Mouse (Mus musculus) myocyte (in vitro differentiated cells): Measurements from ENCODE around the gene Lcat.

Experiments
- E2F4 ChIP-seq: IDR thresholded peaks from one replicate; pipeline ENCODE4 v1.6.1; 2011; ENCODE audit warnings: mild to moderate bottlenecking, control low read depth, moderate library complexity; ENCODE audit not compliant: insufficient read depth
- POLR2A ChIP-seq: IDR thresholded peaks from one replicate; pipeline ENCODE4 v1.6.1; 2011; ENCODE audit warnings: low read depth, mild to moderate bottlenecking, control low read depth, moderate library complexity; ENCODE audit not compliant: insufficient read length
- POLR2AphosphoS2 ChIP-seq: IDR thresholded peaks from one replicate; pipeline ENCODE4 v1.6.1; 2011; ENCODE audit warnings: low read depth, control low read depth; ENCODE audit not compliant: insufficient read length
- REST ChIP-seq: IDR thresholded peaks from one replicate; pipeline ENCODE4 v1.6.1; 2011; ENCODE audit warnings: mild to moderate bottlenecking, control low read depth, moderate library complexity; ENCODE audit not compliant: insufficient read depth, insufficient read length
- TCF3 ChIP-seq: IDR thresholded peaks from one replicate; pipeline ENCODE4 v1.6.1; 2011; ENCODE audit warnings: low read depth, control low read depth; ENCODE audit not compliant: insufficient read length

DNA sequence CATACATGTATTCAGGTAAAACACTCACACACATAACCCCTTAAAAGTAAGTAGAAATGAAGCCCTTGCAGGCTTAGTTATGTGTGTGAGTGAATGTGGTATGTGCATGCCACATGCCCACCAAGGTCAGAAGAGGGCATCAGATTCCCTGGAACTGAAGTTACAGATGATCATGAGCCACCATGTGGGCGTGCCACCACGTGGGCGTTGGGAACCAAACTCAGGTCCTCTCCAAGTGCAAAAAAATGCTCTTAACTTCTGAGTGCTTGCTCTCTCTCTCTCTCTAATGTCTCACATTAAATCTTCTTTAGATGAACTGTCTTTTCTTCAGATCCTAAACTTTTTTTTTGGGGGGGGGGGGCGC is 4.9 kb downstream of the Lcat start, which contains the start of gene Psmb10:
- no peak for TF ChIP-seq E2F4
- TF ChIP-seq POLR2A = no peak
- TF ChIP-seq POLR2AphosphoS2 = peak; percentile 61
- no peak for TF ChIP-seq TCF3
- no peak for TF ChIP-seq REST
